Mouse (Mus musculus) embryonic facial prominence, embryonic 15.5 days (tissue): ENCODE results near the gene Uba52. TPM values are rescaled to one million over a fixed set of nuclear protein-coding genes. Genes with fewer than 3 reads are reported as not detected.

Source experiments
- ATAC-seq: fragments of 200-750 bp; cut with Nextera tagmentation; 2 replicates; pipeline ENCODE4 v1.8.0; 2017; ENCODE audit warnings: low read depth, moderate TSS enrichment; ENCODE audit not compliant: insufficient number of reproducible peaks, low FRiP score, low TSS enrichment
- H3K27ac ChIP-seq: fragments of 300-500 bp; sonication (generic); replicated peaks from 2 replicates; pipeline ENCODE4 v1.5.1; 2015; ENCODE audit warnings: mild to moderate bottlenecking, inconsistent platforms
- H3K27me3 ChIP-seq: fragments of 300-500 bp; sonication (generic); 2 replicates; pipeline ENCODE4 v1.6.1; 2015; ENCODE audit warnings: inconsistent platforms
- H3K36me3 ChIP-seq: fragments of 300-500 bp; sonication (generic); 2 replicates; pipeline ENCODE4 v1.6.1; 2015; ENCODE audit warnings: mild to moderate bottlenecking, inconsistent platforms
- H3K4me1 ChIP-seq: fragments of 300-500 bp; sonication (generic); 2 replicates; pipeline ENCODE4 v1.6.1; 2015; ENCODE audit warnings: inconsistent platforms
- H3K4me2 ChIP-seq: fragments of 300-500 bp; sonication (generic); replicated peaks from 2 replicates; pipeline ENCODE4 v1.6.1; 2015; ENCODE audit warnings: mild to moderate bottlenecking, inconsistent platforms
- H3K4me3 ChIP-seq: fragments of 300-500 bp; sonication (generic); replicated peaks from 2 replicates; pipeline ENCODE4 v1.5.1; 2015; ENCODE audit warnings: mild to moderate bottlenecking, inconsistent platforms
- H3K9ac ChIP-seq: fragments of 300-500 bp; sonication (generic); 2 replicates; pipeline ENCODE4 v1.6.1; 2015; ENCODE audit warnings: inconsistent platforms
- H3K9me3 ChIP-seq: fragments of 300-500 bp; sonication (generic); replicated peaks from 2 replicates; pipeline ENCODE4 v1.6.1; 2016; ENCODE audit warnings: inconsistent platforms
- WGBS: fragments of 180-500 bp; shearing (Covaris S2); methylation state at CpG from one replicate; pipeline ENCODE4 v1.1.7; 2015; 5-methylcytosine and 5-hydroxymethylcytosine counted together
- polyA plus RNA-seq: library from polyadenylated mRNA; unstranded; fragments of >200 nt; fragmentation: Nextera tagmentation; extraction: Ambion mirVana; gene quantifications from 2 replicates; pipeline ENCODE4 v1.2.1, GENCODE M21; 2015

Gene Uba52
- polyA plus RNA-seq, 1 experiment from 2014 or later = 1,016 TPM

- no peak overlapping the region for H3K4me2 ChIP-seq
- ATAC-seq = no peak
- 63% methylated on average over 6 of the region's 6 CpGs for WGBS
- H3K4me3 ChIP-seq = no peak overlapping the region
- no peak overlapping the region for H3K9ac ChIP-seq
- H3K27ac ChIP-seq = no peak overlapping the region
- H3K9me3 ChIP-seq = no peaks in the 10 kb centered on the region
- no peaks in the 10 kb centered on the region for H3K27me3 ChIP-seq
- peaks cover 24% of the 10 kb centered on the region for H3K4me1 ChIP-seq
- no peaks in the 10 kb centered on the region for H3K36me3 ChIP-seq
These were observed 33.6 kb upstream of the Uba52 start for GRCm38 (mm10) chr8:70544200-70544687.

GRCm38 (mm10) chr8:70541081-70541480 lies 30.5 kb upstream of the Uba52 start:
- Histone ChIP-seq H3K4me1 (peaks cover 28% of the 10 kb centered on the region), H3K36me3 (peaks cover 14% of the 10 kb centered on the region), H3K9ac (0 out of 2 replicates have a peak overlapping the region, but pooled peaks have one; percentile 90), H3K9me3 (no peaks in the 10 kb centered on the region), H3K4me3 (peak overlapping the region; percentile 91), H3K27me3 (no peaks in the 10 kb centered on the region), H3K27ac (peak overlapping the region; percentile 49; the same call in 1 of the 2 replicates), H3K4me2 (peak overlapping the region; percentile 80)
- ATAC-seq = no peak
- WGBS = 81% methylated on average over 5 of the region's 5 CpGs

- 30% methylated on average over 7 of the region's 7 CpGs for WGBS
- peak overlapping the region; percentile 80 for H3K4me2 ChIP-seq
- peaks cover 19% of the 10 kb centered on the region for H3K36me3 ChIP-seq
- peak overlapping the region; percentile 90 for H3K9ac ChIP-seq
- no peaks in the 10 kb centered on the region for H3K27me3 ChIP-seq
- H3K9me3 ChIP-seq = no peaks in the 10 kb centered on the region
- ATAC-seq = no peak
- H3K4me3 ChIP-seq = peak overlapping the region; percentile 91
- H3K27ac ChIP-seq = peak overlapping the region; percentile 49; the same call in 1 of the 2 replicates
- peaks cover 28% of the 10 kb centered on the region for H3K4me1 ChIP-seq
These were observed 30.0 kb upstream of the Uba52 start for GRCm38 (mm10) chr8:70540507-70541071.

DNA sequence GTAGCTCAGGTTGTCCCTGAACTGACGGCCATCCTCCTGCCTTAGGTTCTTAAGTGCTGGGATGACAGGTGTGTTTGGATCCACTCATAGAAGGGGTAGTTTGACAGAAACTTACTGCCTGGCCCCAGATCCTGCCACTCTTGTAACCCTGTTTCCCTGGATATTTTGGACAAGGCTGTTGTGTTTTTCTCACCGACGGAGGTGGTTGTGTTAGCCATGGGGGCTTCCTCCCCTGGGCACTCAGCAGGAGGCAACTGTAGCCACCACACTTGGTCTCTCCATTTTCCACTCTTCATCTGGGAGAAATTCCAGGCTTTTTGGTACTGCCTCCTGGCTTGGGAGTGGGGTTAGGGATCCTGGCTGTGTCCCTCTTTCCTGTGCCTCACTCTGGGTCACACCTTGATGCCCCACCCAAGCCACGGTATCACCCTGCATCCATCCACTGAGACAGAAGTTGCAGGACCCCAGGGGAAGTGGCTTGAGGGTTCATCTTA lies 29.5 kb upstream of the Uba52 start:
- Histone ChIP-seq H3K4me2 (peak overlapping the region; percentile 80), H3K9ac (peak overlapping the region; percentile 90), H3K9me3 (no peaks in the 10 kb centered on the region), H3K27ac (peak overlapping the region; percentile 98), H3K4me3 (peak overlapping the region; percentile 91), H3K27me3 (no peaks in the 10 kb centered on the region), H3K4me1 (peaks cover 28% of the 10 kb centered on the region), H3K36me3 (peaks cover 24% of the 10 kb centered on the region)
- no peak for ATAC-seq
- 3% methylated on average over 4 of the region's 4 CpGs for WGBS

DNA sequence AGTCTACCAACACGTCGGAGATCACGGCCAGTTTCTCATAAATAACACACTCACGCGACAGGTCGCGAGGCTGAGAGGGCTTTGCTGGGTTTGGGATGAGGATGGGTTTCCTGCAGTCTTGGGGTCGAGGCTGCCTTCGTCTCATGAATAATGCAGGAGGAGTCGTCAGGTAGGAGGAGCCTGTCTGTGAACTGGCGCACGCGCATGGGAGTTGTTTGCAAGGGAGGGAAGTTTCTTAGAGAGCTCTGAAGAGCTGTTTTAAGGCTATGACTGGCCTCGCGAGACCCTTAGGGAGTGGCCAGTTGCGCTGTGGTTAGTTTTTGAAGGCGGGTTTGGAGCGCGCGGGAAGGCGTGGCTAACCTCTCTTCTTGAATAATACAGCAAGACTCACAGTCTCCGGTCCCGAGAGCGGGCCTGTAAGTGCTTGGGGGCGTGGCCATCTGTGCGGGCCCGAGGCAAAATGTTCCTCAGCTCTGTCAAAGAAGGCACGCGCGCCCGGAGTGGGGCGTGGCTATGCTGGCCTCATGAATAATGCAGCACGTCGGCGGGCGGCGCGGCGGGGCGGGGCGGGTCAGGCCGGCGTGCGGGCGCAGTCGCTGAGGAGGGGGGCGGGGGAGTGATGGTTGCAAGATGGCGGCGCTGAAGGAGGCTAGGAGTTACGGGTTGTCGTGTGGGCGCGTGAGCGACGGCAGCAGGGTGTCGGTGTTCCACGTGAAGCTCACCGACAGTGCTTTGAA lies 28.6 kb upstream of the Uba52 start, which contains the start of gene Ell:
TSS of gene Ell (plus strand) at position 381 of the 737 bp plus-strand sequence.
- Histone ChIP-seq H3K36me3 (peaks cover 32% of the 10 kb centered on the region), H3K27ac (peak within 1 kb of the TSS; percentile 98), H3K9me3 (no peaks in the 10 kb centered on the region), H3K4me1 (peaks cover 28% of the 10 kb centered on the region), H3K9ac (peak within 1 kb of the TSS; percentile 90), H3K4me3 (peak within 1 kb of the TSS; percentile 91), H3K4me2 (peak within 1 kb of the TSS; percentile 80), H3K27me3 (no peaks in the 10 kb centered on the region)
- under 1% methylated on average over 58 of the region's 58 CpGs for WGBS
- peak; percentile 92 for ATAC-seq

- peak overlapping the region; percentile 80 for H3K4me2 ChIP-seq
- H3K9me3 ChIP-seq = no peaks in the 10 kb centered on the region
- H3K4me1 ChIP-seq = peaks cover 28% of the 10 kb centered on the region
- WGBS = under 1% methylated on average over 32 of the region's 32 CpGs
- peak overlapping the region; percentile 91 for H3K4me3 ChIP-seq
- peak overlapping the region; percentile 31 for H3K9ac ChIP-seq
- H3K27me3 ChIP-seq = no peaks in the 10 kb centered on the region
- peak; percentile 84 for ATAC-seq
- peak overlapping the region; percentile 98 for H3K27ac ChIP-seq
- H3K36me3 ChIP-seq = peaks cover 38% of the 10 kb centered on the region
These were observed 28.1 kb upstream of the Uba52 start for GRCm38 (mm10) chr8:70538633-70539076.

DNA sequence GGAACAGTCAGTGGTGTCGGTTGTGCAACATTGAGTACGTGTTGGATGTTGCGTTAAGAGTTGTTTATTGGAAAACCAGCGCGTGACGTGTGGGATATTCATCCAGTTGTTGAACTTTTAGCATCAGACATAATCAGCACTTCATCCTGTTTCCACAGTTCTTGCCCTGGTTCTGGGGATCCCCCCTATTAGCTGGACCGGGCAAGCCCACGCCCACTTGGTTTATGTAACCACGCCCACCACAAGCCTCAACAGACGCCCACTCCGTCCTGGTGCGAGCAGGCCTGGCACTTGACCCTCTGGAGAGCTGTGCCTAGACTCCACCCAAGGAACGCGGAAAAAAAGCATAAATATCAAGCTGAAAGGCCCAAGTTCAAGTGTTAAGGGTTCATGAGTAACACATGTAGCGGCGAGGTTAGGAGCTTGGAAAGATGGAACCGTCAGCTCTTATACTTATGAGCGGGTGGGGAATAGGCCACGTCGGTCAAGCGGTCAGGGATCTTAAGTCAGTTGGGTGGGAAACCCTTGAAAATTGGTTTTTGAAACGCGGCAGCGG lies 27.5 kb upstream of the Uba52 start:
- no peak for ATAC-seq

DNA sequence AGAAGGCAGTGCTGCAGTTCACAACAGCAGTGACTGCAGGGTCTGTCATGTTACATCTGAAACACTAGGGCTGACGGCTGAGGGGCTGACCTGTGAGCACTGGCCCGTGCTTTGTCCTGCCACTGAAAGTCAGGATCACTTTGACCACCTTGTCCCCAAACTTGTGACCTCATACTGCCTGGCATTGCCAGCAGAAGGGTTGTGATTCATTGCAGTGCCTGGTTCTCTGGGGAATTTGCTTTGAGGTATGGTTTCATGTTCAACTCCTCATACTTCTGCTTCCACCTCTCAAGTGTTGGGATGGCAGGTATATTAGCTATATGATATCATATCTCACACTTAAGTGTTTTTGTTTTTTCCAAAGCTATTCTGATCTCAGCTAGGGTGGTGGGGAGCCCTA lies 25.1 kb upstream of the Uba52 start:
- no peak overlapping the region for H3K4me2 ChIP-seq
- ATAC-seq = no peak
- 79% methylated on average over 2 of the region's 2 CpGs for WGBS
- no peak overlapping the region for H3K9ac ChIP-seq
- peaks cover 68% of the 10 kb centered on the region for H3K36me3 ChIP-seq
- no peak overlapping the region for H3K4me3 ChIP-seq
- no peaks in the 10 kb centered on the region for H3K9me3 ChIP-seq
- H3K4me1 ChIP-seq = peaks cover 16% of the 10 kb centered on the region
- no peak overlapping the region for H3K27ac ChIP-seq
- no peaks in the 10 kb centered on the region for H3K27me3 ChIP-seq

More for the DNA sequence above, 27.5 kb upstream of the Uba52 start:
- peak overlapping the region; percentile 84 for H3K27ac ChIP-seq
- H3K27me3 ChIP-seq = no peaks in the 10 kb centered on the region
- peak overlapping the region; percentile 91 for H3K4me3 ChIP-seq
- peaks cover 44% of the 10 kb centered on the region for H3K36me3 ChIP-seq
- 14% methylated on average over 24 of the region's 24 CpGs for WGBS
- H3K9ac ChIP-seq = peak overlapping the region; percentile 31
- H3K9me3 ChIP-seq = no peaks in the 10 kb centered on the region
- H3K4me1 ChIP-seq = peaks cover 28% of the 10 kb centered on the region
- H3K4me2 ChIP-seq = peak overlapping the region; percentile 80

GRCm38 (mm10) chr8:70535221-70535620 lies 24.6 kb upstream of the Uba52 start:
- no peak for ATAC-seq
- Histone ChIP-seq H3K4me1 (peaks cover 11% of the 10 kb centered on the region), H3K4me3 (no peak overlapping the region), H3K27ac (no peak overlapping the region), H3K36me3 (peaks cover 73% of the 10 kb centered on the region), H3K27me3 (no peaks in the 10 kb centered on the region), H3K4me2 (no peak overlapping the region), H3K9ac (no peak overlapping the region), H3K9me3 (no peaks in the 10 kb centered on the region)
- 89% methylated on average over 3 of the region's 3 CpGs for WGBS

DNA sequence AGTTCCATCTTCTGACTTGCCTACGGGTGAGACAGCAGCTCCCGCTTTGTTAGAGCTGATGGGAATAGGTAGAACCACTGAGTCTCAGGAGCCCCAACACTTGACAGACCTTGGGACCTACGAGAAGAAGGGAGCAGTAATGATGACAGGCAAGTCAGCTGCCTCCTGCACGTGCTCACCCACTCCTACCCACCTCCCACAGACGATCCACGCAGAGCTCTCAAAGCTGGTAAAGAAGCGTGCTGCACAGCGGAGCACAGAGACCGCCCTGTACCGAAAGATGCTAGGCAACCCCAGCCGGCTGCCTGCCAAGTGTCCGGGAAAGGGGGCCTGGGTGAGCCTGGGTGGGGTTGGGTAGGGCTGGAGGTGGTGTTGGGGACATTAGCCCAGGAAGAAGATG lies 23.7 kb upstream of the Uba52 start:
- H3K9me3 ChIP-seq = no peaks in the 10 kb centered on the region
- H3K27ac ChIP-seq = no peak overlapping the region
- no peaks in the 10 kb centered on the region for H3K27me3 ChIP-seq
- peaks cover 14% of the 10 kb centered on the region for H3K4me1 ChIP-seq
- no peak overlapping the region for H3K4me3 ChIP-seq
- WGBS = 92% methylated on average over 12 of the region's 12 CpGs
- peaks cover 80% of the 10 kb centered on the region for H3K36me3 ChIP-seq
- H3K4me2 ChIP-seq = no peak overlapping the region
- H3K9ac ChIP-seq = no peak overlapping the region
- no peak for ATAC-seq

DNA sequence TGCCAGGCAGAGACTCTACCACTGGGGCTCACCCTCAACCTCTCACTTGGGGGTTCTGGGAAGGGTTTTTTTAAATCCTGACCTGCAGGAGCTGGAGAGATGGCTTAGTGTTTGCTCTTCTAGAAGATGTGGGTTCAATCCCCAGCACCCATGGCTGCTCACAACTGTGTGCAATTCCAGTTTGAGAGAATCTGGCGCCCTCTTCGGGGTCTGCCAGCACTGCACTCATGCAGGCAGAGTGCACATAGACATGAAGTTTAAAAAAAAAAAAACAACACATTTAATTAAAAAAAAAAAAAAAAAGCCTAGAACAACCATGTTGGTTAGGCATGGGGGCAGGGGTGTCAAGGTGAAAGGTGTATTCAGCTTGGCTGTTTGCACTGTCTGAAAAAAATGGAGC lies 19.7 kb upstream of the Uba52 start:
- H3K27ac ChIP-seq = no peak overlapping the region
- 87% methylated on average over 2 of the region's 2 CpGs for WGBS
- peak overlapping the region; percentile 6; the same call in 1 of the 2 replicates for H3K4me2 ChIP-seq
- H3K9ac ChIP-seq = no peak overlapping the region
- no peaks in the 10 kb centered on the region for H3K9me3 ChIP-seq
- H3K4me1 ChIP-seq = peaks cover 28% of the 10 kb centered on the region
- no peak overlapping the region for H3K4me3 ChIP-seq
- no peak for ATAC-seq
- peaks cover 58% of the 10 kb centered on the region for H3K36me3 ChIP-seq
- H3K27me3 ChIP-seq = no peaks in the 10 kb centered on the region
